In the genomic region with DNA sequence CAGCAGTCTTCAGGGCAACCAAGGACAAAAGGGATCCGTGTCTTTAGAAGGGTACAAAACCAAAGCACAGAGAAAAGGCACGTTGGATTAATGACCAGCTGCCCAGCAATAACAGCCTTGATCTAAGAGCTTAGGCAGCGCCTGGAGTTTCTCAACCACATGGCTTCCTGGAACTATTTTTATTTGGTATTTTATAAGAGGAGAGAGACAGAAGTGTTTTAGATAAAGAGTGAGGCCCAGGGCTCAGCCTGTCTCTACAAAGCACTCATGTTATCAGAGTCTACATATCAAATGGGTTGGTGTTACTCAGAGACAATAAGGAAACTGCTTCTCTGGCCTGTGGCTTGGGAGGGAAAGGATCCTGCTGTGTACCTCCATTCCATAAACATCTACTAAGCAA, we compare ENCODE assay signal across 16 mouse cellular contexts. TPM values are rescaled to one million over a fixed set of nuclear protein-coding genes. Genes with fewer than 3 reads are reported as not detected.
A peak's percentile ranks its signal among the peaks of the same experiment; 100 is the strongest.
DNase-seq lines count a peak whose midpoint lies in the region; ATAC-seq lines count a peak whose summit lies in the region.
"Had no signal": no experiment of that assay in that cellular context is flagged by ENCODE, and none has a peak within 500 bp of the region (broad histone marks: within the 10 kb centered on the region; RNA-seq: fewer than 3 reads in every experiment).

No protein-coding gene starts in this region.

- no peaks in the 10 kb centered on the region for H3K36me3 ChIP-seq in intestine, embryonic 15.5 days
- H3K36me3 ChIP-seq in liver, embryonic 13.5 days: no peaks in the 10 kb centered on the region
- H3K36me3 ChIP-seq in midbrain, embryonic 10.5 days: no peaks in the 10 kb centered on the region
- H3K36me3 ChIP-seq: hindbrain, embryonic 10.5 days had no signal

- peak; percentile 11 to 71 for DNase-seq in adrenal gland, adult (ENCODE audit: inconsistent age in 2 of 2, low spot score in 1 of 2)
- no peak for DNase-seq in adrenal gland, postnatal 14 days
- peak; percentile 66 for DNase-seq in MEL-GATA-1-ER (ENCODE audit: extremely low read depth, low read depth)
- no peak for DNase-seq in liver, embryonic 13.5 days
- DNase-seq in kidney, adult 11 months: no peak
- no peak for DNase-seq in kidney, postnatal 14 days
- no peak for DNase-seq in midbrain, embryonic 10.5 days (ENCODE audit: low spot score)
- DNase-seq: adrenal gland, postnatal 25 days; cerebellum, postnatal 25 days; kidney, adult 18-20 months; kidney, postnatal 4 days; lung, adult 2 months; right cerebral cortex, adult 18-20 months; spleen, adult 18-20 months had no signal

- WGBS in intestine, embryonic 15.5 days: 17% methylated on average over 3 of the region's 3 CpGs
- WGBS in liver, embryonic 13.5 days (ENCODE audit: insufficient replicate concordance): 25% methylated on average over 3 of the region's 3 CpGs
- 67% methylated on average over 3 of the region's 3 CpGs for WGBS in midbrain, embryonic 10.5 days

- H3K4me2 ChIP-seq in intestine, embryonic 15.5 days (replicated peaks): no peak overlapping the region
- no peak overlapping the region for H3K4me2 ChIP-seq in liver, embryonic 13.5 days

- H3K27me3 ChIP-seq in intestine, embryonic 15.5 days (replicated peaks): no peaks in the 10 kb centered on the region
- 0 out of 2 replicates have a peak, but pooled peaks cover 3% of the 10 kb centered on the region for H3K27me3 ChIP-seq in liver, embryonic 13.5 days
- H3K27me3 ChIP-seq in midbrain, embryonic 10.5 days (ENCODE audit: low read depth, poor library complexity, severe bottlenecking): peaks cover 28% of the 10 kb centered on the region

- peak; percentile 67 for ATAC-seq in intestine, embryonic 15.5 days
- ATAC-seq in liver, embryonic 13.5 days (ENCODE audit: low read depth): peak; percentile 77

- H3K9ac ChIP-seq in intestine, embryonic 15.5 days: no peak overlapping the region
- no peak overlapping the region for H3K9ac ChIP-seq in liver, embryonic 13.5 days

- H3K27ac ChIP-seq in intestine, embryonic 15.5 days: no peak overlapping the region
- H3K27ac ChIP-seq in liver, embryonic 13.5 days: 0 out of 2 replicates have a peak overlapping the region, but pooled peaks have one; percentile 9
- no peak overlapping the region for H3K27ac ChIP-seq in midbrain, embryonic 10.5 days (replicated peaks)
- H3K27ac ChIP-seq: hindbrain, embryonic 10.5 days had no signal

- H3K9me3 ChIP-seq in intestine, embryonic 15.5 days: no peaks in the 10 kb centered on the region
- H3K9me3 ChIP-seq in liver, embryonic 13.5 days (replicated peaks): no peaks in the 10 kb centered on the region
- no peaks in the 10 kb centered on the region for H3K9me3 ChIP-seq in midbrain, embryonic 10.5 days (replicated peaks)
- H3K9me3 ChIP-seq: hindbrain, embryonic 10.5 days had no signal

- no peak overlapping the region for H3K4me3 ChIP-seq in intestine, embryonic 15.5 days (replicated peaks)
- H3K4me3 ChIP-seq in liver, embryonic 13.5 days (replicated peaks): no peak overlapping the region
- no peak overlapping the region for H3K4me3 ChIP-seq in midbrain, embryonic 10.5 days
- H3K4me3 ChIP-seq: hindbrain, embryonic 10.5 days had no signal

- peaks cover 6% of the 10 kb centered on the region; the same call in 1 of the 2 replicates for H3K4me1 ChIP-seq in intestine, embryonic 15.5 days (replicated peaks)
- H3K4me1 ChIP-seq in liver, embryonic 13.5 days (replicated peaks): peaks cover 12% of the 10 kb centered on the region
- H3K4me1 ChIP-seq in midbrain, embryonic 10.5 days: peaks cover 15% of the 10 kb centered on the region

RNA-seq across cellular contexts. Expression of a gene that starts 12.3 kb away (rescaled TPM):
- 41.5 and 46.4 TPM in 2 replicates for total RNA-seq in adrenal gland, postnatal 14 days (2021)
- 27.5 and 29.1 TPM in 2 replicates for polyA plus RNA-seq in intestine, embryonic 15.5 days (2015; fragmentation: Nextera tagmentation; extraction: Ambion mirVana)
- polyA plus RNA-seq in liver, embryonic 13.5 days (2015; fragmentation: Nextera tagmentation; extraction: Ambion mirVana): 12.8 and 13.3 TPM in 2 replicates
- 36.8 and 46.9 TPM in 2 replicates for polyA plus RNA-seq in midbrain, embryonic 10.5 days (2016; fragmentation: Nextera tagmentation; extraction: Ambion mirVana)

Comparison
In these comparisons a context has a peak if more than half of its experiments do, and no peak if none do; other contexts are left out.
1. DNase-seq: peak in adrenal gland, adult (2 of 2) and MEL-GATA-1-ER (single experiment); none in adrenal gland, postnatal 14 days (single experiment), liver, embryonic 13.5 days (single experiment), kidney, adult 11 months (single experiment), kidney, postnatal 14 days (single experiment) and midbrain, embryonic 10.5 days (single experiment).